Mouse (Mus musculus): ENCODE data around the gene Gm21637. TPM values are rescaled to one million over a fixed set of nuclear protein-coding genes. Genes with fewer than 3 reads are reported as not detected.
"Not testable (repeated sequence)": the region's sequence is repeated elsewhere in the genome, so short reads cannot be mapped to it uniquely, and the experiment has no call there.

Gene Gm21637
- not detected in 2 replicates for polyA plus RNA-seq (2012; rRNA removed)
- polyA plus RNA-seq (2014; fragmentation: Nextera tagmentation; extraction: Ambion mirVana): not detected in 2 replicates

DNA sequence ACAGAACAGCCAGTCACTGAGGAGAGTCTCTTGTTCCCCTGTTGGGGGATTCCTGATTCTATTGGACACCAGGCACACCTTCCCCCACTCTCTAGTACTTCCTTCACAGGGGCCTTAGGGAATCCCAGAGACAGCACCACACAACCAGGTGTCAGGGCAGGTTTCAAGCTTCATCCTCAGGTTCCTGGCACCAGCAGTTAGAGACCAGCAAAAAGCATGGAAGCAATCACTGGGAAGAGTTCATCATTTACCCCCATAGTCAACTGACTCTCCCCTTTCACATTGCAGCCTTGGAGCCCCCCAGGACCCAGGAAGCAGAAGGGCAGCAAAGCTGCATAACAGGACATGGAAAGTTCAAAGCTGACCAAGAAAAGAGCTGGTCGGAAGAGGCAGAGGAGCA, at the start of gene Gm21637:
Gm21637 (plus strand) TSS at position 301 of the 400 bp plus-strand sequence.
- H3K9me3 ChIP-seq (ENCODE audit: control insufficient read depth, low read length); H3K4me2 ChIP-seq (ENCODE audit: low read depth); H3K4me3 ChIP-seq (ENCODE audit: insufficient read depth in 1 of 2, low read depth in 2 of 2, low read length in 2 of 2); DNase-seq (ENCODE audit: low read depth in 3 of 3, low spot score in 3 of 3); H3K4me1 ChIP-seq (replicated peaks; ENCODE audit: control insufficient read depth in 2 of 2, insufficient read depth in 2 of 2, low read length in 1 of 2); ATAC-seq (ENCODE audit: insufficient read depth); H3K9ac ChIP-seq (replicated peaks); H3K36me3 ChIP-seq (replicated peaks; ENCODE audit: control insufficient read depth, insufficient read depth, low read depth); H3K27me3 ChIP-seq (ENCODE audit: control insufficient read depth, insufficient read depth, low read length); H3K27ac ChIP-seq: not testable (repeated sequence)
- no CpG with 5 or more reads among the region's 1 CpGs for WGBS (ENCODE audit: insufficient replicate concordance)

Other genes with a start within 250 kb of the Gm21637 start
- not detected in 2 replicates for gene Btbd35f25, start 244.9 kb upstream of the Gm21637 start, polyA plus RNA-seq (2012; rRNA removed)
- not detected in 2 replicates for gene Btbd35f25, start 244.9 kb upstream of the Gm21637 start, polyA plus RNA-seq (2014; fragmentation: Nextera tagmentation; extraction: Ambion mirVana)
- gene Btbd35f22, start 85.8 kb downstream of the Gm21637 start, polyA plus RNA-seq (2012; rRNA removed): not detected in 2 replicates
- gene Btbd35f22, start 85.8 kb downstream of the Gm21637 start, polyA plus RNA-seq (2014; fragmentation: Nextera tagmentation; extraction: Ambion mirVana): not detected in 2 replicates

All from liver, embryonic 14.5 days (tissue).